Mouse (Mus musculus) hindbrain, embryonic 14.5 days (tissue): ENCODE measurements around the gene Ncs1. TPM values are rescaled to one million over a fixed set of nuclear protein-coding genes. Genes with fewer than 3 reads are reported as not detected.

ENCODE experiments used
- ATAC-seq: fragments of 200-750 bp; cut with Nextera tagmentation; 2 replicates; pipeline ENCODE4 v1.8.0; 2017; ENCODE audit warnings: moderate number of reproducible peaks, mild to moderate bottlenecking, moderate TSS enrichment, moderate library complexity; ENCODE audit not compliant: low FRiP score
- DNase-seq: peaks from one replicate; pipeline ENCODE4 v3.0.0-alpha.2; 2015; ENCODE audit warnings: low spot score
- H3K27ac ChIP-seq: fragments of 300-500 bp; sonication (generic); 2 replicates; pipeline ENCODE4 v1.5.1; 2014; ENCODE audit warnings: mild to moderate bottlenecking, moderate library complexity
- H3K27me3 ChIP-seq: fragments of 300-500 bp; sonication (generic); 2 replicates; pipeline ENCODE4 v1.6.1; 2014; ENCODE audit warnings: mild to moderate bottlenecking, low read length, mixed read lengths; ENCODE audit not compliant: control insufficient read depth, insufficient read depth
- H3K36me3 ChIP-seq: fragments of 300-500 bp; sonication (generic); replicated peaks from 2 replicates; pipeline ENCODE4 v1.6.1; 2014; ENCODE audit not compliant: control insufficient read depth, insufficient read depth
- H3K4me1 ChIP-seq: fragments of 300-500 bp; sonication (generic); replicated peaks from 2 replicates; pipeline ENCODE4 v1.6.1; 2014; ENCODE audit warnings: antibody characterized with exemption, low read length, mixed read lengths; ENCODE audit not compliant: control insufficient read depth, insufficient read depth
- H3K4me2 ChIP-seq: fragments of 300-500 bp; sonication (generic); replicated peaks from 2 replicates; pipeline ENCODE4 v1.6.1; 2014; ENCODE audit warnings: mild to moderate bottlenecking, moderate library complexity
- H3K4me3 ChIP-seq: fragments of 300-500 bp; sonication (generic); replicated peaks from 2 replicates; pipeline ENCODE4 v1.5.1; 2014; ENCODE audit warnings: mild to moderate bottlenecking, low read length
- H3K9ac ChIP-seq: fragments of 300-500 bp; sonication (generic); 2 replicates; pipeline ENCODE4 v1.6.1; 2014
- H3K9me3 ChIP-seq: fragments of 300-500 bp; sonication (generic); 2 replicates; pipeline ENCODE4 v1.6.1; 2016; ENCODE audit warnings: low read length; ENCODE audit not compliant: control insufficient read depth
- WGBS: fragments of 180-500 bp; shearing (Covaris S2); extraction: QIAGEN DNeasy Blood & Tissue Kit; methylation state at CpG from one replicate; pipeline ENCODE4 v1.1.7; 2014; 5-methylcytosine and 5-hydroxymethylcytosine counted together
- polyA plus RNA-seq: library from polyadenylated mRNA; unstranded; fragments of >200 nt; fragmentation: Nextera tagmentation; extraction: Ambion mirVana; gene quantifications from 2 replicates; pipeline ENCODE4 v1.2.1, GENCODE M21; 2014

Gene Ncs1
- 213 TPM in 2 replicates for polyA plus RNA-seq

GRCm38 (mm10) chr2:31245491-31246141 lies at the start of gene Ncs1:
Ncs1 (plus strand) TSS chr2:31245823.
- ATAC-seq (peak; percentile 84), DNase-seq (peak; percentile 76)
- under 1% methylated on average over 79 of the region's 89 CpGs for WGBS
- Histone ChIP-seq H3K4me3 (peak within 1 kb of the TSS; percentile 65), H3K9me3 (no peaks in the 10 kb centered on the region), H3K27me3 (peaks cover 4% of the 10 kb centered on the region; the same call in 1 of the 2 replicates), H3K27ac (peak within 1 kb of the TSS; percentile 91), H3K9ac (peak within 1 kb of the TSS; percentile 81), H3K4me2 (peak within 1 kb of the TSS; percentile 71), H3K4me1 (peaks cover 42% of the 10 kb centered on the region), H3K36me3 (peaks cover 10% of the 10 kb centered on the region; the same call in 1 of the 2 replicates)

DNA sequence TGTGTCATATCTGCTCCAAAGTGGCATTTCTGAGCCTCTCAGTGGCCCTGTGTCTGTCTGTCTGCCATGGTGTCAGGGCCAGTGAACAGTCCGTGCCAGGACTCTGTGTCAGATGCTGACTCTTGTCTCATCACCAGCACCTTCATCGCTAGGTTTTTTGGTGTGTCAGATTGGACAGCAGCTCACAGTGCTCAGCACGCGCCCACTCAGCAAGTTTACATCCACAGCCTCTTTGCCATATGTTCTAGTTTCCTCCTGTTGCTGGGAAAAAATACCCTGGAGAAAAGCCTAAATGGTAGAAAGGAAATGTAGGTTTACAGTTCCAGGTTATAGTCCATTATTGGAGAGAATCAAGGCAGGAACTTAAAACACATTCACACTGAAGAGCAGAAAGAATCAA lies 47.0 kb upstream of the Ncs1 start:
- H3K4me1 ChIP-seq = no peaks in the 10 kb centered on the region
- H3K36me3 ChIP-seq = peaks cover 51% of the 10 kb centered on the region
- no peak overlapping the region for H3K4me2 ChIP-seq
- ATAC-seq = no peak
- H3K9me3 ChIP-seq = no peaks in the 10 kb centered on the region
- 93% methylated on average over 4 of the region's 4 CpGs for WGBS
- H3K27me3 ChIP-seq = no peaks in the 10 kb centered on the region
- no peak overlapping the region for H3K4me3 ChIP-seq
- H3K27ac ChIP-seq = no peak overlapping the region
- no peak for DNase-seq
- no peak overlapping the region for H3K9ac ChIP-seq

GRCm38 (mm10) chr2:31200051-31200450 lies 45.6 kb upstream of the Ncs1 start:
- DNase-seq (no peak), ATAC-seq (no peak)
- Histone ChIP-seq H3K9me3 (no peaks in the 10 kb centered on the region), H3K27me3 (no peaks in the 10 kb centered on the region), H3K4me2 (no peak overlapping the region), H3K27ac (no peak overlapping the region), H3K4me3 (no peak overlapping the region), H3K36me3 (peaks cover 40% of the 10 kb centered on the region), H3K4me1 (no peaks in the 10 kb centered on the region), H3K9ac (no peak overlapping the region)
- WGBS = 87% methylated on average over 2 of the region's 2 CpGs

- Histone ChIP-seq H3K27ac (no peak overlapping the region), H3K9me3 (no peaks in the 10 kb centered on the region), H3K27me3 (no peaks in the 10 kb centered on the region), H3K4me1 (peaks cover 15% of the 10 kb centered on the region), H3K4me3 (no peak overlapping the region), H3K36me3 (peaks cover 25% of the 10 kb centered on the region), H3K4me2 (no peak overlapping the region), H3K9ac (no peak overlapping the region)
- ATAC-seq (no peak), DNase-seq (no peak)
- WGBS = 74% methylated on average over 7 of the region's 7 CpGs
Measured at GRCm38 (mm10) chr2:31201851-31202250, 43.8 kb upstream of the Ncs1 start.

DNA sequence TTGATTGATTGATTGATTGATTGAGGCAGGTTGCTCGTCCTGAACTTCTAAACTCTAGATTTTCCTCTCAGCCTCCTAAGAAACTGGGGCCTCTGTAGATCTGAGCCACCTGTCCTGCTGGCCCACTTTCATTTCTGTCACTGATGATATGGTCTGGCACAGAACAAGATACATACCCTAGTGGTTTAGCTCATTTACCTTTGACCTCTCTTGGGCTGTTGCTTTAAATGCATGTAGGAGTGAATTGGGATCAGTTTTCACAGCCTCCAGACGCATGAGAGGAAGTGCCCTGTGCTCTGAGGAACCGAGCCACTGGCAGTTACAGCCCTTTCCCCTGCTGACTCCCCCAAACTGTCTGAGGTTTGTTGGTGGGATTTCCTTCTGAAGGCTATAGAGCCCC lies 43.3 kb upstream of the Ncs1 start:
- H3K4me3 ChIP-seq = no peak overlapping the region
- no peak overlapping the region for H3K27ac ChIP-seq
- H3K27me3 ChIP-seq = no peaks in the 10 kb centered on the region
- no peak overlapping the region for H3K9ac ChIP-seq
- H3K9me3 ChIP-seq = no peaks in the 10 kb centered on the region
- H3K4me2 ChIP-seq = no peak overlapping the region
- 50% methylated on average over 3 of the region's 3 CpGs for WGBS
- no peak for DNase-seq
- peaks cover 20% of the 10 kb centered on the region for H3K4me1 ChIP-seq
- ATAC-seq = no peak
- peaks cover 23% of the 10 kb centered on the region for H3K36me3 ChIP-seq

- Histone ChIP-seq H3K4me1 (peaks cover 25% of the 10 kb centered on the region), H3K4me3 (no peak overlapping the region), H3K9me3 (no peaks in the 10 kb centered on the region), H3K36me3 (peaks cover 22% of the 10 kb centered on the region), H3K9ac (no peak overlapping the region), H3K4me2 (no peak overlapping the region), H3K27ac (no peak overlapping the region), H3K27me3 (no peaks in the 10 kb centered on the region)
- no peak for DNase-seq
- ATAC-seq = no peak
- 77% methylated on average over 4 of the region's 4 CpGs for WGBS
Measured at GRCm38 (mm10) chr2:31202956-31203355, 42.7 kb upstream of the Ncs1 start.

DNA sequence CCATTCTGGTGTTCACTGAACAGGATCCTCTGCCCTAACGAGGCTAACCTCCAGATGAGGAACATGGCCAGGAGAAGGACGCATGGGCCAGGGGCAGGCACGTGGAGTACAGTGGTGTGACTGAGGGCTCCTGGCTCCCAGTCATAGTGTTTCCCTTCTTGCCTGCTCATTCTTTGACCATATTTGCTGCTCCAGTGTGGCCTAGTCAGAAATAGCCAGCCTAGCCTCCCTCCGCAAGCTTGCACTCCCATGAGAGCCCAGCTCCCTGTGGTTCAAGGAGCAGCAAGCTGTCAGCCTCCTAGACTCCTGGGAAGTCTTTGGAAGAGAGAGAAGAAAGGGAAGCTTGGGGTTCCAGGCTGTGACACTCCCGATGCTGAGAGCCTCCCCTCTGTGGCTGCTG lies 40.9 kb upstream of the Ncs1 start:
- Histone ChIP-seq H3K36me3 (peaks cover 29% of the 10 kb centered on the region), H3K27ac (no peak overlapping the region), H3K9ac (no peak overlapping the region), H3K4me3 (no peak overlapping the region), H3K9me3 (no peaks in the 10 kb centered on the region), H3K4me2 (no peak overlapping the region), H3K27me3 (no peaks in the 10 kb centered on the region), H3K4me1 (peaks cover 25% of the 10 kb centered on the region)
- 85% methylated on average over 5 of the region's 5 CpGs for WGBS
- DNase-seq (no peak), ATAC-seq (no peak)

DNA sequence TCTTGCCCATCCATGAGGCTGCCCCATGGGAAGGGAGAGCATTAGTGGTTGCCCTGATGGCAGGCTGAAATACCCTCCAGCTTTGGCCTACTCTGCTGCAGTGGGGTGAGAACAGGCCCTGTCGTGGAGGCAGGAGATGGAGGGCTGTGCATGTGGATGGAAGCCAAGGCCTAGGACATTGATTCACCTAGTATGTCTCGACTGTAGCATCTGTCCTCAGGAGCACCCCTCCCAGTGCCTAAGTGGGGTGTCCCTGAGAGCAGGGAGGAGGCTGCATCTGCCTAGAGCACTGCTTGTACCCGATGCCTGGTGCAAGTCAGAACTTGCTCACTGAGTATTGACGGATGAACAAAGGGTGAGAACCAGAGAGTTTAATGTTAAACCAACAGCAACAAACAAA lies 39.4 kb upstream of the Ncs1 start:
- Histone ChIP-seq H3K9ac (no peak overlapping the region), H3K36me3 (peaks cover 31% of the 10 kb centered on the region), H3K4me2 (no peak overlapping the region), H3K27ac (peak overlapping the region; percentile 76), H3K4me1 (peaks cover 25% of the 10 kb centered on the region), H3K27me3 (no peaks in the 10 kb centered on the region), H3K4me3 (no peak overlapping the region), H3K9me3 (no peaks in the 10 kb centered on the region)
- no peak for ATAC-seq
- 64% methylated on average over 4 of the region's 4 CpGs for WGBS
- DNase-seq = no peak

GRCm38 (mm10) chr2:31206882-31207281 lies 38.7 kb upstream of the Ncs1 start:
- no peak overlapping the region for H3K9ac ChIP-seq
- 33% methylated on average over 8 of the region's 8 CpGs for WGBS
- H3K4me2 ChIP-seq = no peak overlapping the region
- H3K36me3 ChIP-seq = peaks cover 37% of the 10 kb centered on the region
- peak; percentile 45 for DNase-seq
- H3K4me1 ChIP-seq = peaks cover 25% of the 10 kb centered on the region
- H3K27me3 ChIP-seq = no peaks in the 10 kb centered on the region
- ATAC-seq = peak; percentile 61; the same call in 1 of the 2 replicates
- no peak overlapping the region for H3K4me3 ChIP-seq
- H3K9me3 ChIP-seq = no peaks in the 10 kb centered on the region
- peak overlapping the region; percentile 76 for H3K27ac ChIP-seq
